Mouse (Mus musculus) stomach, embryonic 15.5 days (tissue): ENCODE data around the gene Sod3. TPM values are rescaled to one million over a fixed set of nuclear protein-coding genes. Genes with fewer than 3 reads are reported as not detected.

Source experiments
- polyA plus RNA-seq: library from polyadenylated mRNA; unstranded; fragments of >200 nt; fragmentation: Nextera tagmentation; extraction: Ambion mirVana; gene quantifications from 2 replicates; pipeline ENCODE4 v1.2.1, GENCODE M21; 2015

The Sod3 gene
- polyA plus RNA-seq, 1 experiment from 2014 or later, result 2.2 TPM

Other genes starting within 250 kb of the Sod3 start
- 140 and 144 TPM in 2 replicates for gene Dhx15, start 173.3 kb upstream of the Sod3 start, polyA plus RNA-seq
- gene Ccdc149, start 107.7 kb downstream of the Sod3 start, polyA plus RNA-seq, result 4.7 and 5.6 TPM in 2 replicates
- 14.1 and 16.1 TPM in 2 replicates for gene Lgi2, start 202.7 kb downstream of the Sod3 start, polyA plus RNA-seq